Mouse (Mus musculus): Measurements from ENCODE around the gene Parp12.

GRCm38 (mm10) chr6:39112701-39113100 is 5.4 kb downstream of the Parp12 start:
- TF ChIP-seq CTCF (IDR thresholded peaks at IDR 0.05; ENCODE audit: low read depth, low read length) = no peak
- no peak for TF ChIP-seq GATA1 (IDR thresholded peaks at IDR 0.05; ENCODE audit: borderline replicate concordance, low read length)
- TF ChIP-seq GATA2 (IDR thresholded peaks at IDR 0.05; ENCODE audit: borderline replicate concordance, low read depth, low read length) = no peak
- no peak for TF ChIP-seq TAL1 (conservative IDR thresholded peaks at IDR 0.05; ENCODE audit: low read depth, low read length)

Data from G1E (cell line).